Mouse (Mus musculus): ENCODE measurements around the gene Olfr329-ps.
A peak's percentile ranks its signal among the peaks of the same experiment; 100 is the strongest.
"Not testable (repeated sequence)": the region's sequence is repeated elsewhere in the genome, so short reads cannot be mapped to it uniquely, and the experiment has no call there.

Gene Olfr329-ps

GRCm38 (mm10) chr11:58546322-58546721 is at the start of gene Olfr329-ps:
TSS of gene Olfr329-ps (minus strand) at chr11:58546422.
- no peak for DNase-seq (ENCODE audit: low read depth, low spot score)

DNA sequence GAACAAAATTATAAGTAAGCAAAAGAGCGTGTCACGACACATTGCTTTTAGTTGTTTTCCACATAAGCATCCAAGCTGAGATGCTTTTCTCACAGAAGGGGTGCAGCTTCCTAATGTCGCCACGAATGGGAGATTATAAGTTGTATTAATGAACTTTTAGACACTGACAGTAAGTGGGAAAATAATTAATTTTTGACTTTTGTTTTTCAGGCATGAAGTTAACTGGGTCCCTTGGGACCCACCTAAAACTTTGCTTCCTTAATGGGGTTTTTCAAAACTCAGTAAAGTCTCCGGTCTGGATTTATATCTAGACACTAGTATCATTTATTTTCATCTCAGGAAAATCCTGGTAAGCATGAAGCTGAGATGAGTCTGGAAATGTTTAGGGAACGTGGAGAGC is 48.6 kb upstream of the Olfr329-ps start, which contains the start of gene Olfr324:
Olfr324 (plus strand) TSS at position 301 of the 400 bp plus-strand sequence.
- no peak for DNase-seq (ENCODE audit: low read depth, low spot score)

- no peak for DNase-seq (ENCODE audit: low read depth, low spot score)
Measured at GRCm38 (mm10) chr11:58588620-58589250, 42.5 kb upstream of the Olfr329-ps start.

GRCm38 (mm10) chr11:58587898-58588348 is 41.7 kb upstream of the Olfr329-ps start:
- DNase-seq (ENCODE audit: low read depth, low spot score), result peak; percentile 47

- DNase-seq (ENCODE audit: low read depth, low spot score), result no peak
Measured at GRCm38 (mm10) chr11:58578636-58579035, 32.4 kb upstream of the Olfr329-ps start.

DNA sequence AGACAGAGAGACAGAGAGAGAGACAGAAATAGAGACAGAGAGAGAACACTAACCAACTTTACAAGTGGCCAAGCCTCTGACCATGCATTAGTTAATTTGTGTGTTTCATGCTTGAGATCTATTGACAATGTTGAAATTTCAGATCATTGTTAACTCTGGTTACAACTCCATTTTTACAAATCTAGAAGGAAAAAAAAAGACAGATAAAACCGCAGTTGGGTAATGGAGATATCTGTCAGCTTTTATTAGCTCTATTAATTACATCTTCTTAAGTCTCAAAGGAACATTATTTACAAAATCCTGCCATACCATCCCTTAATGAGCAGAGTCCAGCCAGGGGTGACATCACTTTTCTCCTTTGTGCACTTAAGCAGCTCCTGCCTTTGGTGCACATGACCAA is 31.2 kb upstream of the Olfr329-ps start, which contains the start of gene Olfr325:
Olfr325 (plus strand) TSS at position 301 of the 400 bp plus-strand sequence.
- DNase-seq (ENCODE audit: low read depth, low spot score), result no peak

DNA sequence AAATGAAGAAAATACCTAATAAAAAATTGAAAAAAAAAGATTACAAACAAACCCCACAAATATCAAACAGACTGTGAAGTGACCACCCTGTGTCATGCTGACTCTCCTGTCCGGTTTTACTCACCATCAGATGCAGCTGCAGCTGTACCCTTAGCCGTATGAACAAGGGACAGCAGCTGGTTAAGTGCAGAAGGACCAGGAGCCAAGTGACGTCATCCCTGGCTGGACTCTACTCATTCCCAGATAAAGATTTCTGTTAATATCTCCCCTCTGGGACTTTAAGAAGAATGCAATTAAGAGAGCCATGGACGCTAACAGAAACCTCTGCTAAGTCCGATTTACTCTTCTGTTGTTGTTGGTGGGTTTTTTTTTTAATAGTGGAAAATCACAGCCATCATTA is 24.2 kb upstream of the Olfr329-ps start, which contains the start of gene Olfr224:
Olfr224 (minus strand) TSS at position 149 of the 400 bp plus-strand sequence.
- no peak for DNase-seq (ENCODE audit: low read depth, low spot score)

- no peak for DNase-seq (ENCODE audit: low read depth, low spot score)
Measured at GRCm38 (mm10) chr11:58555536-58555935, 9.3 kb upstream of the Olfr329-ps start, which contains the start of gene Olfr328. TSS of gene Olfr328 (minus strand) at chr11:58555636.

DNA sequence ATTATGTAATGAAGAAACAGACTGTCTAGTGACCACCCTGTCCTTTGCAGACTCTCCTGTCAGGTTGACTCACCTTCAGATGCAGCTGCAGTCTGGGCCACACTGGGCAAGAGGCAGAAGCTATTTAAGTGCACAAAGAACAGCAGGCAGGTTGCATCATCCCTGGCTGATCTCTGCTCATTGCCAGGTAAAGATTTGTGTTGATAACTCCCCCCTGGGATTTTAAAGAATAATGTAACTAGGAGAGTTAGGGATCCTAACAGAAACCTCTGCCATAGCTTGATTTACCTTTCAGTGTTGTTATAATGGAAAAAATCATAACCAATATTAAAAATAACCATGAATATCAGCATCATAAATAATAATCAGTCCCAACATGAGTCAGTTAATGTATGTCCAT is 11.5 kb downstream of the Olfr329-ps start, which contains the start of gene Olfr330:
Olfr330 (minus strand) TSS at position 101 of the 400 bp plus-strand sequence.
- not testable (repeated sequence) for DNase-seq (ENCODE audit: low read depth, low spot score)

DNA sequence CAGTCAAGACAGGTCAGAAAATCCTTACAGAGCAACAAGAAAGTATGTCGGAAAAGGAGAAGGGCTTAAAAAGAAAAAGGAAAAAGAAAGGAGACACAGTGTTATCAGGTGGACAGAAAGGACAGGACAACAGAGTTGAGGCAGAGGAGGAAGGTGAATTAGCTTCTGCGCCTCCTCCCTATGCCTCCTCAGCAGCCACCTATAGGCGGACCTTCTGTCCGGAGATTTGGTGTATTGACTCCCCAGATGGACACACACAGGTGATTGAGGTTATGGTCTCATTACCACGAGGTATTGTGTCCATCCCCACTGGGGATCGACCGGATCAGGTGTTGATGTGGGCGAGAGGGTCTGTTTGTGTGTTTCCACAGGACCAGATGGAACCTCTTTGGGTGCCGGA is 26.5 kb downstream of the Olfr329-ps start:
- DNase-seq (ENCODE audit: low read depth, low spot score), result not testable (repeated sequence)

GRCm38 (mm10) chr11:58518916-58519315 is 27.3 kb downstream of the Olfr329-ps start:
- DNase-seq (ENCODE audit: low read depth, low spot score), result not testable (repeated sequence)

- DNase-seq (ENCODE audit: low read depth, low spot score), result not testable (repeated sequence)
Measured at GRCm38 (mm10) chr11:58509058-58509457, 37.2 kb downstream of the Olfr329-ps start.

GRCm38 (mm10) chr11:58502472-58502871 is 43.8 kb downstream of the Olfr329-ps start, which contains the start of gene Olfr331:
TSS of gene Olfr331 (minus strand) at chr11:58502572.
- DNase-seq (ENCODE audit: low read depth, low spot score), result not testable (repeated sequence)

GRCm38 (mm10) chr11:58499290-58499689 is 46.9 kb downstream of the Olfr329-ps start:
- no peak for DNase-seq (ENCODE audit: low read depth, low spot score)

- DNase-seq (ENCODE audit: low read depth, low spot score), result no peak
Measured at GRCm38 (mm10) chr11:58498761-58499160, 47.5 kb downstream of the Olfr329-ps start.

- no peak for DNase-seq (ENCODE audit: low read depth, low spot score)
Measured at GRCm38 (mm10) chr11:58492455-58492854, 53.8 kb downstream of the Olfr329-ps start, which contains the start of gene Olfr332. TSS of gene Olfr332 (minus strand) at chr11:58492555.
